Mouse (Mus musculus) layer of hippocampus, postnatal 25 days (tissue): ENCODE data around the gene Gstt2. TPM values are rescaled to one million over a fixed set of nuclear protein-coding genes. Genes with fewer than 3 reads are reported as not detected.
A peak's percentile ranks its signal among the peaks of the same experiment; 100 is the strongest.
"Not testable (repeated sequence)": the region's sequence is repeated elsewhere in the genome, so short reads cannot be mapped to it uniquely, and the experiment has no call there.

Experiments used
- DNase-seq, 2 experiments: peaks; one replicate each; pipeline ENCODE4 v3.0.0; 2022; ENCODE audit warnings: mixed read lengths in 2 of 2, low spot score in 1 of 2; ENCODE audit errors: extremely low spot score in 1 of 2
- total RNA-seq, 2 experiments: library from RNA; stranded (reverse); gene quantifications; 2 replicates each; pipeline ENCODE4 v1.2.3; 2021

Gene Gstt2
- total RNA-seq, 2 experiments from 2014 or later = 2.2 to 4.5 TPM

GRCm38 (mm10) chr10:75856155-75856907 is 19.1 kb upstream of the Gstt2 start:
- no peak for DNase-seq

- DNase-seq = no peak
These were observed 18.3 kb upstream of the Gstt2 start for GRCm38 (mm10) chr10:75855416-75855981.

GRCm38 (mm10) chr10:75854791-75855190 is 17.6 kb upstream of the Gstt2 start:
- DNase-seq = no peak

- DNase-seq = no peak
These were observed 16.9 kb upstream of the Gstt2 start for GRCm38 (mm10) chr10:75854096-75854495.

- peak; percentile 66 to 92 for DNase-seq
These were observed 16.2 kb upstream of the Gstt2 start for GRCm38 (mm10) chr10:75853452-75853851.

GRCm38 (mm10) chr10:75852539-75853125 is 15.4 kb upstream of the Gstt2 start:
- DNase-seq = no peak

GRCm38 (mm10) chr10:75851681-75852080 is 14.5 kb upstream of the Gstt2 start:
- DNase-seq = no peak

- no peak for DNase-seq
These were observed 13.9 kb upstream of the Gstt2 start for GRCm38 (mm10) chr10:75851076-75851475.

- no peak for DNase-seq
These were observed 11.2 kb upstream of the Gstt2 start for GRCm38 (mm10) chr10:75848382-75848781.

GRCm38 (mm10) chr10:75845306-75845930 is 8.2 kb upstream of the Gstt2 start:
- no peak for DNase-seq

- no peak for DNase-seq
These were observed 7.6 kb upstream of the Gstt2 start for GRCm38 (mm10) chr10:75844800-75845199.

GRCm38 (mm10) chr10:75843898-75844297 is 6.7 kb upstream of the Gstt2 start:
- not testable (repeated sequence) for DNase-seq

GRCm38 (mm10) chr10:75839092-75839491 is 1.9 kb upstream of the Gstt2 start:
- DNase-seq = no peak

- no peak for DNase-seq
These were observed 1.3 kb downstream of the Gstt2 start for GRCm38 (mm10) chr10:75835761-75836531.

- no peak for DNase-seq
These were observed 1.9 kb downstream of the Gstt2 start for GRCm38 (mm10) chr10:75835307-75835706.

- no peak for DNase-seq
These were observed 2.5 kb downstream of the Gstt2 start for GRCm38 (mm10) chr10:75834721-75835120.

GRCm38 (mm10) chr10:75834250-75834649 is 3.0 kb downstream of the Gstt2 start:
- no peak for DNase-seq

GRCm38 (mm10) chr10:75833456-75834080 is 3.7 kb downstream of the Gstt2 start:
- no peak for DNase-seq

GRCm38 (mm10) chr10:75832272-75832895 is 4.8 kb downstream of the Gstt2 start:
- DNase-seq = peak in 1 of 2 experiments; percentile 54

GRCm38 (mm10) chr10:75830275-75830670 is 7.0 kb downstream of the Gstt2 start:
- DNase-seq = no peak
